Mouse (Mus musculus): ENCODE measurements at regions not wholly inside any gene's neighbourhood (a gene's known extent, or its start where the extent isn't known, plus 50 kb on each side); places are given as distances from the start of the nearest gene placed in this dataset.

DNA sequence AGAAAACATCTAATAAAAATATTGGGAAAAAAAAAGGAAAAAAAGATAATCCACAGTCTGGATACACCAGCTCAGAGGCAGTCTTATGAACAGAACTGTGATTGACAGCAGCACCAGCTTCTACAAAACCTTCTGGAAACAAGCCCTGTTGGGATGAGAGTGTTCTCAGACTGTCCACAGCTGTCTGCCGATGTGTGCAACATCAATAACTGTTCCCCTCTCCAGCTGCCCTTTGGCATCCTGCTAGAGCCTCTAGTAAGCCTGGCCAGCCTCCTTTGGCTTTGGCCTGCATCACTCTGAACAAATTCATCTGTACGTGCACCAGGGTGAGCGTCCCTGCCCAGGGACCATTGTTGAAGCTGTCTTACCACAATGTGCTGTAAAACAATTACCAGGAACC lies 137.0 kb upstream of the Irs2 start:
- no peak for DNase-seq (ENCODE audit: low spot score in 2 of 2)

DNA sequence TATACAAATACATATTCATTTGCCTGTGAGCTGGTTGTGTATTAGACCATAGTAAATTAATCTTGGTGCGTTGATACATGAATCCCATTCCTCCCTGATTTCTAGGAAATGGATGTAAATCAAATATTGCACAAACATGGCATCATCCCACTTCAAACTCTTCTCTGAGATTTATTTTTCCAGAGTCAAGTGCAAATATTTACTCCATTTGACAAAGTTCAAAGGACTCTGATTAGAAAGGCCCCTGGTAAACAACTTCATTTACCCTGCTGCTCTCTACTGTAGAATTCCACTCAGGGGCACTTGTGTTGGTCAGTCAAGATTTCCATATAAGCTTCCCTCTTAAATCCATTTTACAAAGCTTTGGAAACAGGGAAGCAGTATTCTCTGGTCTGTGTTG lies 132.3 kb upstream of the Irs2 start:
- no peak for DNase-seq (ENCODE audit: low spot score in 2 of 2)

DNA sequence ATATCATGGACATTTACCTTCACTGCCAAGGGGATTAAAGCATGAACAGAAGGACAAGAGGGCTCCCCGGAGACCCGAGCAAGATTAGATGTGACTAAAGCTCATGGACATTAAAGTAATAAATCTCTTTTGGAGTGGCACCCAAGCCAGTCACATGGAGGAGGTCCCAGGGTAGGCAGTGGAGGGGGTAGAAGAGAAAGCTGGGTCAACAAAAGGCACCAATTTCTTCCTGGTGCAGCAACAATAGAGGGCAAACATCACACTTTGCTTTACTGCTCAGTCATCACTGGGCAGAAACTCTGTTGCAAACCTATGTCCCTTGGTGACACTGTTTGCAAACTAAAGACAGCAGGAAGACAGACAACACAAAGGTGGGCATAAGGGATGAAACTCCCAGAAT lies 131.0 kb upstream of the Irs2 start:
- DNase-seq (ENCODE audit: low spot score in 2 of 2), result no peak

DNA sequence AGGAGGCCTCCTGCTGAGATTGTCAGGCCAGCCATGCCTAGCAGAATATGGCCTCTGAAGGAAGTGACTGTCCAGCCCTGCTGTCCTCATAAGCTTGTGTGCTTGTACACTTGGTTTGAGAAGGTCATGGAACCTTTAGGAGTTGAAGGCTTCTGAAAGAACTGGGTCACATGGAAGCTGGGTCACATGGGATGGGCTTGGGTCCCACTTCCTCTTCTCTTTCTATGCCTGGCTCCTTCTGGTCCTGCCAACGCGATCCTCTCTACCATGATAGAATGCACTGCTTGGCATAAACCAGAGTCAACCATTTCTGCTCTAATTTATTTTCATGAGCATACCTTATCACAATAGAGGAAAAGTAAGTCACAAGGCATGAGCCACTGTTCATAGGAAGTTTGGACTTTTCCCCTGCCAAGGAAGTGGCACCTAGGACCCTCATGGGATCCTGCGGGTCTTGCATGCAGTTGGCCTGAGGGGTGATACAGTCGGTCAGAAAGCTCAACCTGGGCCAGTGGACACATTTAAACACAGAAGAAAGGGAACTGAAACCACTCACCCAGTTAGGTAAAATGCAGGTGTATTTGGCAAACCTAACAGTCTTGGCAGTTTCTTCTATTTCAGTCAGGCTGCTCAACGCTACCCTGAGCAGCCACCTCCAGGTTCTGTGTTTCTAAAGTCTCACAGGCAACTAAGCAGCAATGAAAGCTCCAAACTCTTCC lies 130.2 kb upstream of the Irs2 start:
- DNase-seq (ENCODE audit: low spot score in 2 of 2), result no peak

DNA sequence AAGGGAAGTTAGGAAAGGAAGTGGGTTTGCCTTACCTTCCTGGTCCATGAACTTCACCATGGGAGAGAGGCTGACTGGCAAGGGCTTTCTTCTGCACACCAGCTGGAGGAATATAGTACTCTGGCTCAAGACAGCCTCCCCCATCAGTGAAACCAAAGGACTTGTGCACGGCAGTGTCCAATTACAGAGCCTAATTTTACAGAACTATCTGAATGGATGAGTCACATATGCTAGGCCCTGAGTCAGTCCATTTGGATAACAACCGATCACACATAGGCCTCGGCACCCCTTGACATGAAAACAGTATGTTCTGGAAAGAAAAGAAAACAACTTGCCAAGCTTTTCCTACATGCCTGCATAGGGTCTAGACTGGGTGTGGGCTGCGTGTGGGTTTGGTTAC lies 128.3 kb upstream of the Irs2 start:
- DNase-seq (ENCODE audit: low spot score in 2 of 2), result no peak

DNA sequence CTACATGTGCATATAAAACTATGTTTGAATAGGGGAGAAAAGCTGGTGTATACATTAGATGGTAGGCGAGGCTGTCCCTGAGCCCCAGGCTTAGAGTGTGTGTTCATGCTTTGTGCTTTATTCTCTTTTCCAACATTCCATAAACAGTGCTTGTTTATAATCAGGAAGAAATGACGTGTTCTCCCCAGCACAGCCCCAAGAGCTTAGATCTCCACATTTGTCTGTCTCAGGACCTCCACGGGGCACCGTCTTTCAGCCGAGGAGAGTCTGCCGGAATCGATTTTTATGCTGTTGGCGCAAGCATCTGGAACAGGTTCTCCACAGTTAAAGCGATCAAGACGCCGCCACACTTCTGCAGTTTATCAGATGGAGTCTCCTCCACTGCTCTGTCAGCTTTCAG lies 126.9 kb upstream of the Irs2 start:
- DNase-seq (ENCODE audit: low spot score in 2 of 2), result no peak

DNA sequence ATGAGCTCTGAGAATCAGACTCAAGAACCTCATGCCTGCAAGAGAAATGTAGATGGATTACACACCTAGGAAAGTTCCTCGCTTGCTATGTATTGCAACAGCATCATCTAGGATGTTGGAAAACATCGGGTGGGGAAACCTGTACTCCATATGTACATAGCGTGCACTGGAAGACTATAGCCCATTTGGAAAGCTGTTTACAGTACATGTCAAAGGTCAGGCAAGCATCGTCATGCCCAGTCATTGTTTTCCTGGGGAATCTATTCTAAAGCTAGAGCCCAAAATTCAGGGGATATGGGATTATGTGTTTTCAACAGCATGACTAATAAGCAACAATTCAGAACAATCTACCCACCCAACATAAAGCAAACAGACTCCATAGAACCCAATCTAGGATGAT lies 126.3 kb upstream of the Irs2 start:
- no peak for DNase-seq (ENCODE audit: low spot score in 2 of 2)

DNA sequence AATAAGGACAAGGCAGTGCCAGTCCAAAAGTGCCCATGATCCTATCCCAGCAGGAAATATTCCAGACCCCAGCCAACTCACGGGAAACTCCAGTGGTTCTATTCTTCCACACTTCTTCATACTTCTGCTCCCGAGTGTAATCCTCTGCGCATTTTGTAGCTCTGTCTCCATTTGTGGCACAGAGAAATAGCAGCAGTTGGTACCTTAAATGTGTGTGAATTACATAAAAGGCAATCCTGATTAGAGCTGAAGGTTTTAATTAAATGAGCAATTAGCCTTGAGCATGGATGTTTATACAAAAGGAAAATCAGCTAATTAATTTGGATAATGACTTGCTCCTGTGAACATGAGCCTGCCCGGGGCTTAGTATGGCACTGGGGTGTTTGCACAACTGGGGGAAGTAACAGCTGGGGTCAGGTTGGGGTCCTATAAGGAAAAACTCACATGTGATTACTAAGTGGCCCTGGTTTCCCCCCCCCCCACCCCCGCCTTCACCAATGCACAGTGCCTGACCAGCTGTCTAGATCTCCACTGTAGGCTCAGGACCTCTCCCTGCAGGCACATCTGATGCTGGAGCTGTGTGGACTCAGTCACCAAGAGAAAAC lies 110.9 kb upstream of the Irs2 start:
- no peak for DNase-seq (ENCODE audit: low spot score in 2 of 2)

DNA sequence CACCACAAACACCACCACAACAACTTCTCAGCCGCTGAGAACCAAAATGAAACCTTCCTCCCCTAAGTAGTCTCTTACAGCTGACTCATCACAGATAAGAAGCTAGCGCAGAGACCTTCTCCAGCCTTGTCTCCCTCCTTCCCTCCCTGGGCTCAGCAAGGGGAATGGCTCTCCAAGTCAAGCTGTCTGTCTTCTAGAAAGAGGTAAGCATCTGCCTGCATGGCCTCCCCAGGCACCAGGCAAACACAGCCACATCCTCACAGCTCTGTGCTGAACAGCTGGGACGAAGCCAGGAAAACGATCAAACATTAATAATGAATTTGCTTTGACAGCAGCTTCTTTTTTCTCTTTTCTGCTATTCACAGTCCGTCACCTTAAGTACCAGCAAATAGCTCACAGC lies 108.3 kb upstream of the Irs2 start:
- DNase-seq (ENCODE audit: low spot score in 2 of 2), result no peak

DNA sequence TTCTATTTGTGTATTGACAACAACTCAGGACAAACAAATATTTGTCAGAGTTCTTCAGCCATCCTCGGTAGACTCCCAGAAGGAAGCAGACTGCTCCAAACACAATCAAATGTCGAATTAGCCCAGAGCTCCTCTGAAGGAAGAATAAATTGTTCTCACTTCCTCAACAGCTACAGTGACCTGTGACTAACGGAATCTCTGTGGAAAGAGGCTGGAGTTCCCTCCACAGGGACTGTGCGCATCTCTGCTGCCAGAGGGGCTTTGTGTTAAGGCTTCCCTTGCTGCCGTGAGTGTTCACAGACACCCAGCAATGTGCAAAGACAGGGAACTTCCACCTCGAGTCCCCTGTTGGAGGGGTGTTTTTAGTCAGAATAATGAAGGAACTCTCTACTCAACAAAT lies 107.0 kb upstream of the Irs2 start:
- DNase-seq (ENCODE audit: low spot score in 2 of 2), result no peak

DNA sequence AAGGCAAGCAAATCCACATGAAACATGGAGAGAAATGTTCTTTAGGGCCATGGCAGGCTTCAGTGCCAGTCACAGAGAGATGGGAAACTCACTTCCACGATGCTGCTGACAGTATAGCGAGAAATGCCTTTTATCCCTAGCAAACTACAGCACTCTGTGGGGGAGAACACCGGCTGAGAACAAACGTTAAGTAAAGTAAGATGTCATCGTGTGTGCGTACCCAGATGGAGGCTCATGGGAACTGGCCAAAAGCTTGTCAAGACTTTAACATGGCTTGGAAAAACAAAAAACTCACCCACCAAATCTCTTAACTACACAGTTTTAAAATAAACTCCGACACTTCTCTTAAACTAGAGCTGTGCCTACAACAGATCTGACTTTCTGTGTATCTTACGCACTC lies 106.3 kb upstream of the Irs2 start:
- DNase-seq (ENCODE audit: low spot score in 2 of 2), result no peak

DNA sequence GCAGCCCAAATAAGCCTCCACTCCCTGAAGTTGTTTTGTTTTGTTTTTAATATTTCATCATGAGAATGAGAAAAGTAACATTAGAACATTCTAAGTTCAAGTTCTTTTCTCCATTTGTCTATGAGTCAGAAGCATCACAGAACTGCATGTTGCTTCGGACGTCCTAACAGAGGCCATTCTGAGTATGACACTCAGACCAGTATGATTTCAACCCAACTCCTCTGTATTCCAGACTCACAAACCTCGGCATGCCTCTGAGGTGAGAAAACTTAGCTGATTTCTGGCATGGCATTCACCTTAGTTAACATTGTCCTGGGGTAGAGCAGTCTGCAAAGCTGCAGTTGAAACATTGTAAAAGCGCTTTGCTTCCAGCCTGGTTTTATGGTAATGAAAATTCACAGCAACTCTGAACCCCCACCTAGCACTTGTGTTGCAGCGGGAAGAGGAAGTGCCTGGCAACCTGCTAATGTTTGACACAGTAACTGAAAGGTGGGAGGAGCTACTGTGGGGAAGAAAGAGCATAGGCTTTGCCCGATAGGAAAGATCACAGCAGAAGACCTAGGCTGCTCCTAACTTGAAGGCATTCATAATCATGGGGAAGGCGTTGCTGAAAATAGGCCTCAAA lies 104.8 kb upstream of the Irs2 start:
- DNase-seq (ENCODE audit: low spot score in 2 of 2), result no peak

DNA sequence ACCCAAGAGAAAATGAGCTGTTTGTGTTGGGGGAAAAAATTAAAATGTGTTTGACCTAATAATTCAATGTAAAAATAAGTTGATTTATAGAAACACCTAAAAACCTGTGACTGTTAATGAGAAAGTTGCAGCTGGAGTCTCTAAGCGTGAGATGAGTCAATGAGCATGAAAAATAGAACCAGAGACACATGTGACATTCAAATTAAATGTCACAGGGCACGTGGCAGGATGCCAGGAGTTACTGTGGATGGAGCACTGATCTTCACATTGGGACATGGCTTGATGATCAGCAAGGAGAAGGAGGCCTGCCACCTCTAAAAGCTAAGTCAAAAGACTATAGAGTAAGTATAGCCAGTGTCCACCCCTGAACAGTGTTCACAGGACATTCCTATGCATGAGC lies 103.7 kb upstream of the Irs2 start:
- DNase-seq (ENCODE audit: low spot score in 2 of 2), result no peak

DNA sequence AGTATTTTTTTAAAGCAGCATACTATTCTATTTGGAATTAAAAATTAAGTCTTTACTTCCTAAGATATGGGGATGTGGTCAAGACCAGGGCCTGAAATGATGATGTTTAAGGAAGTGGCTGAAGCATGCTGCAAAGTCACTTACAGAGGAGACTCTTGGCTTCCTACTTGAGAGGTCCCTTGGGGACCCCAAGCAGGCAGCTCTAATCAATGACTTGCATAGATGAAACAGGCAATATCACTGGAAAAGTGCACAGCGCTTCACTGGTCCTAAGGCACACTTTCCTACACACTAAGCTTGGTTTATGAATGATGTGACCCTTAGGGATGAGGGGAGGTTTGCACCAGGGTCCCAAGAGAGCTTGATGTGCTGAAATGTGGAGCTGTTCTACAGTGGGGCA lies 99.2 kb upstream of the Irs2 start:
- no peak for DNase-seq (ENCODE audit: low spot score in 2 of 2)

DNA sequence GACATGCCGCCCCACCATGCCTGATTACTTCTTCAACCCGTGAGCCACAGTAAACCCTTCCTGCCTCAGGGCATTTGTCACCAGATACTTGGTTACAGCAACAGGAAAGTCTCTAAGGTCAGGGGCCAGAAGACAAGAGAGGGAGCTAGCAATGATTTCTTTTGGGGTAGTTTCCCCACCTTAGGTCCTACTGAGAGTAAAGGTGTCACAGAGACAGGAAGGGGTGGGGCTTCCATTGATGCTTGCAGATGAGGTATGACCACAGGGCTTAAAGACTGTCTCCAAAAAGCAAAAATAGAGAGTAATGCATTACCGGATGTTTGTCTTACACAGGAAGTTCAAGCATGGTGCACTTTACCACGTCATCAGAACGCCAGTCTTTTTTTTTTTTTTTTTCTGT lies 98.8 kb upstream of the Irs2 start:
- no peak for DNase-seq (ENCODE audit: low spot score in 2 of 2)

DNA sequence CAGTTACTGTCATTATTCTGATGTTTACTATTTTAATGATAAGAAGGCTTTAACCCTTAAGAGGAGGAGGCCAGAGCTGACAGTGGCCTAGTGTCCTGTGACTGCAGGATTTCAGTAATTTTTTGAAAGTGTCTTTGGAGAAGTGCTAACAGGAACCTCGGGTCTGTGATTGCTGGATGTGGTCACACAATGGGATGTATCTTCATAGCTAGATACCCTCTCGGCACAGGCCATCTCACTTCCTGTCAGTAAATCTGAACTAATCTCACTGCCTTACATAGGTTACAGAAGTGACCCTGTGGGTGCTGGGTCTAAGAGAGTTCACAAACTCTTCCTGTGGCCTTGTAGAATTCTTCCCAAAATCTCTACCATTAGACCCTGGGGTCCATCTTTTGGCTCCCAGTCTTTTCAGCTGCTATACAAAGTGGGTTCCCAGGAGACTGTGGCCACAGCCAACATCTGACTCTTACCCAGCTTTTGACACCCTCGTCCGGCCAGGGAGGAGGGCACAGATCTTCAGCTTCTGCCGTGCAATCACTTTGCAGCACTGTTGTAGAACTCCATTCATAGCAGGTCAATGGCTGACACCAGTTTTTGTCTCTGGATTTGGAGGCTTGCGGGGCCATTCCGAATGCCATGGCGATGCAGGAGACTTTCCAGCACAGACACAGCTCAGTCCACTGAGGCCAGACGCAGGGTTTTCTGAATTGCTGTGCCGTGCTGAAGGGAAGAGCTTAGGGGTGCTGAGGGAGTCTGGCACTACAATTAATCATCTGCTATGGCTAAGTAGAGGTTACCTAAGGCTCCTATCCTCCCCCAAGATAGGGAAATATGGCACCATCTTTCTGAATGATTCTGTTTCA lies 95.7 kb upstream of the Irs2 start:
- DNase-seq (ENCODE audit: low spot score in 2 of 2), result no peak

DNA sequence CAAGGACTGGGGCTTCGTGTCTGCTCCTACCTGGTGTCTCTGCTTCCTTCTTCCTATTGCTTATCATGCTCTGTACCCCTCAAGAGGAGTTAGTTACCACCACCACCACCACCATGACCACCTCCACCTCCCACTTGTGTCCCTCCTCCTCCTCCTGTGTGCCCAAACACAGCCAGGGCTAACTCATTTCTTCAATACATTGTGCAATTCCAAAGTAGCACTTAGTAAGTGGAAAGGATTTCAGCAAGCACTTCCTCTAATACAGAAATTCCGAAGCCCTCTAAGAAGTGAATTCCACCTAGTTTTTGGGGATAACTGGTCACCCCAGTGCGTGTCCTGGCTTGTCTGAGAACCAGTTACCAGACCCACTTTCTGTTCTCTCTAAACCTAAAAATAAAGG lies 92.1 kb upstream of the Irs2 start:
- DNase-seq (ENCODE audit: low spot score in 2 of 2), result no peak

DNA sequence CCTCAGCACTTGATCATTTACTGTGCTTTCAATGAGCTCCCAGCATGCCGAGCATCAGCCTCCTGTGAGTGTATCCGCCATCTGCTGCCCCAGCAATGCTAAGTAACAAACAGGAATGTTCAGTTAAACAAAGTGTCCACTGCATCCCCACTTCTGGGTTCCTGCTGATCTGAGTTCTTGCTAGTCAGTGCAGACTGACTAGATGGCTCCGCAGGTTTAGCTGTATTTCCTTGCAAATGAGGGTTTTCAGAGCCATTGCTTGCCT lies 91.3 kb upstream of the Irs2 start:
- DNase-seq (ENCODE audit: low spot score in 2 of 2), result peak; percentile 24 to 63

DNA sequence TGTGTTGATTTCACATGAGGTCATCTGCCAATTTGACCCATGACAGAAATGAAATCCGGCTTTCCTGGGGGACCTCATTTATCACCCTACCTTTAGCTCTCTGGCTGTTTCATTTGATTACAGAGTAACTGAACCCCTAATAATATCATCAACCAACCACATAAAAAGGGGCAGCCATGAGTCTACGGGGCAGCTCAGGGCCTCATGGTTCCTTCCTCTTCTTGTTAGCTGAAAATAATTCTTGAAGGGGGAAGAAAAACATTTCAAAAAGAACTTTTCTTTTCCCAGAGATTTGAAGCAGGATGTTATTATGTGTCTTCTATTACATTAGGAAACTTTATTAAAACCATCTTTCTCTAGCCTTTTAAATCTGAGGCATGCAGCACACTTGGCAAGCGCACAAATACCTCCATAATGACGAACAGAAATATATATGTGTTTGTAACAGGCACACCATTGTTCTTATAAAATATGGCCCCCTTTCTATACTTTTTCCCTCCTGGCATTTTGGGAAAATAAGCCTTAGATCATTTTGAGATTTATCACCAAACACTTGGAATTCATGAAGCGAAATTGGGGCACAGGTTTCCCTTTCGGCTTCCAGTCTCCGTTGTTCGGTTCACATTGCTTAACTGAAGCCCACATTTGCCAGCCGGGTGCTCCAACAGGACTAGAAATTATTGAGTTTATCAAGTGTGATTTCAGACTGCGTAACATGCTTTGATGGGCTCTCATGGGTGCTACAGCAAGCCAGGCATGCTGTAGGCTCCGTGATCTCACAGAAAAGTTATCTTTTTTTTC lies 90.7 kb upstream of the Irs2 start:
- no peak for DNase-seq (ENCODE audit: low spot score in 2 of 2)

DNA sequence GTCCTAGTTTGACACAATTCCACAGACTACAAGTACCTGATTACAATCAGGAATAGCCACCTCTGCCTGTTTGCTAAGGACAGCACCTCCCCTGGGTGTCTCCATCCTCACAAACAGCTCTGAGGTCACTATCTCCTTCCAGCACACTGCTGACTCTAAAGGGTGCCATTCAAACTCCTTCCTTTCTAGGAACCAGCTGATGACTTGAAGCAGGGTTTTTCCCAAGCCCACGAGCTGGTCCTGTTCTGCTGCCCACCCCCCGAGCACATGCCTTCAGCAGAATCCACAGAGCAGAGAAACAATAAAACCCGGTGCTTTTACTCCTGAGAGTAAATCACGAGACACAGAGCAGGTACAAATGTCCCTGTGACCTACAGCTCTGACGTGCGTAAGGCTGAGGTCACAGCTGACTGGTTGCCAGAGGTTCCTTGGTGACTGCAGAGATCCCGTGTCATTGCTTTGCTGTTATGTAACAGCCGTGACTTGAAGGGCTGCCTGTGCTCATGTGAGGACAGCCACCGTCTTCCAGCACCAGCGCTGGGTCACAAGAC lies 90.0 kb upstream of the Irs2 start:
- no peak for DNase-seq (ENCODE audit: low spot score in 2 of 2)

DNA sequence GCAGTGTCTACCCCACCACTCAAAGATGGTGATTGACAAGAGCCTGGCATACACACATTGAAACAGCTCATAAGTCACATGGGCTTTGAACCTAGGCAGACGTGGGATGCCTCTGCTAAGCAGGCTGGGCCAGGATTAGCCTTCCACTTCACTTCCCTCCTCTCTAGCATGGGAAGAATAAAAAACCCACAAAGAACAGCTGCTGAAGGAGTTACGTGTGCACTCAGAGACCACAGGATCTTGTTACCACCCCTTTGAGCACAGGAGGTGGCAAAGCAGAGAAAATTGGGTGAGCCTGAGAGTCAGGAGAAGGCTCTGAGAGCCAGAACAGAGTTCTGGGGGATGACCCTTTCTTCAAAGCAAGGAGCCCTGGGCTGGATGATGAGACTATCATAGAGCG lies 89.6 kb upstream of the Irs2 start:
- DNase-seq (ENCODE audit: low spot score in 2 of 2), result no peak
